Comparison of ENCODE assay signal across 8 mouse cellular contexts in the genomic region with DNA sequence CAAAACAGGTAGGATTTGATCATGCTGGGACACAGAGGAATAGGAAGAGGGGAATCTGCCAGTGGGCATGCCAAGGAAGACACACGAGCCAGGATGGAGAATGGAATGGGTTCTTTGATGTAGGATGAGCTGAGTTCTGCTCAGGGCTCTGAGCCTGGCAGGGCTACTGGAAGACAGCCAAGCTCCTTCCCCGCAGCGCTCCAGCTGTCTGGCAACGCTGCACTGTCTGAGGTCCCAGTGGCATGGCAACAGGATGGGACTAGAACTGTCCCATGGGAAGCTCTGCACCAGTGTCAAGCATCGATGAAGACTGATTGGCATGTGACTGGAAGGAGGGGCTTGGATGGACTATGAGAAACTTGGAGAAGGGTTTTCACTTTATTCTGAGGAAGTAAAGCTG.
A peak's percentile ranks its signal among the peaks of the same experiment; 100 is the strongest.
DNase-seq lines count a peak whose midpoint lies in the region.

No protein-coding gene starts in this region.

- peak; percentile 11 for DNase-seq in gastrocnemius, postnatal 14 days
- no peak for DNase-seq in gastrocnemius, postnatal 25 days
- peak; percentile 27 for DNase-seq in adrenal gland, postnatal 25 days
- peak; percentile 29 to 31 for DNase-seq in frontal cortex, postnatal 14 days (ENCODE audit: low spot score in 2 of 2)
- DNase-seq in left cerebral cortex, postnatal 14 days (ENCODE audit: low spot score in 2 of 2) = peak; percentile 65 to 75
- DNase-seq in thymus, postnatal 14 days = no peak
- no peak for DNase-seq in thymus, adult 18-20 months
- no peak for DNase-seq in kidney, adult 11 months

- intact Hi-C loops in gastrocnemius, postnatal 14 days (cut with DNase I; ENCODE audit: low total_unique reads) = no loop called here
- intact Hi-C loops in left cerebral cortex, postnatal 14 days (cut with DNase I) = no loop called here

Comparison
In these comparisons a context has a peak if more than half of its experiments do, and no peak if none do; other contexts are left out.
1. DNase-seq: peak in gastrocnemius, postnatal 14 days (single experiment), adrenal gland, postnatal 25 days (single experiment), frontal cortex, postnatal 14 days (2 of 2) and left cerebral cortex, postnatal 14 days (2 of 2); none in gastrocnemius, postnatal 25 days (single experiment), thymus, postnatal 14 days (single experiment), thymus, adult 18-20 months (0 of 2) and kidney, adult 11 months (single experiment).